9 mouse cellular contexts compared by ENCODE assay signal in genomic region chr11:78792465-78792864, GRCm38 (mm10). TPM values are rescaled to one million over a fixed set of nuclear protein-coding genes. Genes with fewer than 3 reads are reported as not detected.
DNase-seq lines count a peak whose midpoint lies in the region; ATAC-seq and TF ChIP-seq lines count a peak whose summit lies in the region.
"Had no signal": no experiment of that assay in that cellular context is flagged by ENCODE, and none has a peak within 500 bp of the region (broad histone marks: within the 10 kb centered on the region; RNA-seq: fewer than 3 reads in every experiment).

No protein-coding gene starts in this region.

- no peak overlapping the region; a peak in 1 of 4 replicates for H3K4me3 ChIP-seq in heart, embryonic 14.5 days (ENCODE audit: control insufficient read depth in 1 of 2, insufficient read depth in 1 of 2, low read depth in 1 of 2, low read length in 2 of 2)
- H3K4me3 ChIP-seq in CH12.LX (replicated peaks in 1 of 3; ENCODE audit: low read depth in 2 of 3, low read length in 2 of 3, poor library complexity in 1 of 3) = no peak overlapping the region
- H3K4me3 ChIP-seq in hindbrain, embryonic 15.5 days = no peak overlapping the region
- H3K4me3 ChIP-seq in midbrain, embryonic 12.5 days = no peak overlapping the region

- no peaks in the 10 kb centered on the region for H3K9me3 ChIP-seq in heart, embryonic 14.5 days (ENCODE audit: control insufficient read depth, low read length)
- H3K9me3 ChIP-seq in CH12.LX (replicated peaks; ENCODE audit: low read length) = no peaks in the 10 kb centered on the region
- H3K9me3 ChIP-seq in hindbrain, embryonic 15.5 days = no peaks in the 10 kb centered on the region
- H3K9me3 ChIP-seq in midbrain, embryonic 12.5 days = no peaks in the 10 kb centered on the region
- H3K9me3 ChIP-seq: G1E had no signal

- in situ Hi-C loops in CH12.LX (cut with MboI; ENCODE audit: low pct_ligation_motif_present, low pct_unique_long_range_greater_than_20kb, low sequenced_read_pairs) = no loop called here

- dilution Hi-C loops in CH12.LX (cut with MboI; ENCODE audit: extremely low pct_ligation_motif_present, extremely low pct_unique_long_range_greater_than_20kb, low sequenced_read_pairs) = no loop called here

- no peaks in the 10 kb centered on the region for H3K36me3 ChIP-seq in heart, embryonic 14.5 days (ENCODE audit: control insufficient read depth, insufficient read depth, low read length)
- no peaks in the 10 kb centered on the region for H3K36me3 ChIP-seq in CH12.LX (replicated peaks in 1 of 2; ENCODE audit: control insufficient read depth in 1 of 2, insufficient read depth in 1 of 2, low read length in 1 of 2)
- no peaks in the 10 kb centered on the region for H3K36me3 ChIP-seq in hindbrain, embryonic 15.5 days
- H3K36me3 ChIP-seq in midbrain, embryonic 12.5 days = no peaks in the 10 kb centered on the region
- H3K36me3 ChIP-seq: G1E had no signal

- H3K79me2 ChIP-seq in CH12.LX (replicated peaks; ENCODE audit: control insufficient read depth, extremely low read depth, insufficient read depth, poor library complexity, severe bottlenecking) = no peaks in the 10 kb centered on the region

- H3K4me2 ChIP-seq in heart, embryonic 14.5 days (ENCODE audit: low read length) = peak overlapping the region; percentile 48
- peak overlapping the region; percentile 80 for H3K4me2 ChIP-seq in CH12.LX (ENCODE audit: insufficient read depth, low read depth, poor library complexity, severe bottlenecking)
- H3K4me2 ChIP-seq in hindbrain, embryonic 15.5 days = peak overlapping the region; percentile 37
- H3K4me2 ChIP-seq in midbrain, embryonic 12.5 days (replicated peaks) = peak overlapping the region; percentile 21

- no peaks in the 10 kb centered on the region for H3K27me3 ChIP-seq in heart, embryonic 14.5 days (ENCODE audit: control insufficient read depth, insufficient read depth, low read length)
- H3K27me3 ChIP-seq in CH12.LX (replicated peaks) = peaks cover 5% of the 10 kb centered on the region
- H3K27me3 ChIP-seq in hindbrain, embryonic 15.5 days = no peaks in the 10 kb centered on the region
- peaks cover 11% of the 10 kb centered on the region; the same call in 1 of the 2 replicates for H3K27me3 ChIP-seq in midbrain, embryonic 12.5 days

- WGBS in heart, embryonic 14.5 days = 37% methylated on average over 11 of the region's 11 CpGs
- 11% methylated on average over 11 of the region's 11 CpGs for WGBS in hindbrain, embryonic 15.5 days
- 31% methylated on average over 11 of the region's 11 CpGs for WGBS in midbrain, embryonic 12.5 days

- no peak for TF ChIP-seq RAD21 in CH12.LX (IDR thresholded peaks at IDR 0.05; ENCODE audit: low read depth, low read length)

- no peak for TF ChIP-seq CTCF in CH12.LX (conservative IDR thresholded peaks at IDR 0.05 in 1 of 2, IDR thresholded peaks at IDR 0.05 in 1 of 2; ENCODE audit: low read depth in 2 of 2, low read length in 2 of 2)

- no peak for DNase-seq in heart, adult 18-20 months
- peak; percentile 39 for DNase-seq in CH12.LX (ENCODE audit: extremely low read depth)
- peak; percentile 28 for DNase-seq in thymus, postnatal 25 days
- no peak for DNase-seq in cerebellum, adult 9-10 months

- H3K4me1 ChIP-seq in heart, embryonic 14.5 days (ENCODE audit: control insufficient read depth in 2 of 2, insufficient read depth in 2 of 2, low read length in 2 of 2) = peaks cover 9 to 18% of the 10 kb centered on the region in 2 experiments
- H3K4me1 ChIP-seq in CH12.LX (ENCODE audit: control insufficient read depth in 1 of 2, insufficient read depth in 2 of 2) = peaks cover 4 to 31% of the 10 kb centered on the region in 2 experiments; a peak in 3 of 4 replicates
- H3K4me1 ChIP-seq in hindbrain, embryonic 15.5 days (replicated peaks) = peaks cover 17% of the 10 kb centered on the region
- peaks cover 37% of the 10 kb centered on the region for H3K4me1 ChIP-seq in midbrain, embryonic 12.5 days

- ATAC-seq in heart, embryonic 14.5 days (ENCODE audit: insufficient number of reproducible peaks, insufficient read depth, low FRiP score, low read depth) = no peak
- no peak for ATAC-seq in hindbrain, embryonic 15.5 days (ENCODE audit: low FRiP score, low read depth)
- ATAC-seq in midbrain, embryonic 12.5 days (ENCODE audit: low FRiP score, low read depth) = no peak
- ATAC-seq in inflammation-experienced regulatory T-cells, adult 6 months = no peak

- H3K27ac ChIP-seq in heart, embryonic 14.5 days (replicated peaks in 1 of 2; ENCODE audit: control insufficient read depth in 1 of 2, insufficient read depth in 1 of 2, low read depth in 2 of 2, low read length in 2 of 2) = no peak overlapping the region
- no peak overlapping the region for H3K27ac ChIP-seq in CH12.LX (ENCODE audit: insufficient read depth, low read depth)
- no peak overlapping the region for H3K27ac ChIP-seq in hindbrain, embryonic 15.5 days (replicated peaks)
- H3K27ac ChIP-seq in midbrain, embryonic 12.5 days (replicated peaks) = no peak overlapping the region

- TF ChIP-seq EP300 in CH12.LX (IDR thresholded peaks at IDR 0.05; ENCODE audit: low read length) = no peak

- no peak for TF ChIP-seq POLR2A in CH12.LX (IDR thresholded peaks at IDR 0.05; ENCODE audit: low read depth, low read length)

- 0 out of 2 replicates have a peak overlapping the region, but pooled peaks have one; percentile 31 for H3K9ac ChIP-seq in heart, embryonic 14.5 days (ENCODE audit: low read length)
- no peak overlapping the region for H3K9ac ChIP-seq in CH12.LX (ENCODE audit: insufficient read depth, low read depth)
- H3K9ac ChIP-seq in hindbrain, embryonic 15.5 days = 0 out of 2 replicates have a peak overlapping the region, but pooled peaks have one; percentile 5
- H3K9ac ChIP-seq in midbrain, embryonic 12.5 days (replicated peaks) = peak overlapping the region; percentile 17; the same call in 1 of the 2 replicates

TF ChIP-seq in CH12.LX, 34 proteins besides CTCF, POLR2A, EP300 and RAD21:
- TF ChIP-seq TBP (conservative IDR thresholded peaks at IDR 0.05; ENCODE audit: low read depth, low read length) (no peak), ELF1 (IDR thresholded peaks at IDR 0.05; ENCODE audit: low read depth, low read length) (peak; percentile 63), CHD1 (IDR thresholded peaks at IDR 0.05; ENCODE audit: low read depth, low read length) (no peak), ZNF384 (IDR thresholded peaks at IDR 0.05; ENCODE audit: low read depth, low read length) (no peak), IRF4 (IDR thresholded peaks at IDR 0.05; ENCODE audit: low read depth, low read length) (peak; percentile 47; the same call in 1 of the 2 replicates), BHLHE40 (IDR thresholded peaks at IDR 0.05; ENCODE audit: low read depth, low read length) (peak; percentile 51), JUN (IDR thresholded peaks at IDR 0.05; ENCODE audit: insufficient read depth, low read depth, low read length) (no peak), NELFE (IDR thresholded peaks at IDR 0.05; ENCODE audit: low read depth, low read length) (no peak), E2F4 (IDR thresholded peaks at IDR 0.05; ENCODE audit: insufficient replicate concordance, low read depth, low read length) (no peak), ZC3H11A (IDR thresholded peaks at IDR 0.05; ENCODE audit: low read depth, low read length) (no peak), MEF2A (IDR thresholded peaks at IDR 0.05; ENCODE audit: borderline replicate concordance, low read depth, low read length) (peak; percentile 65), NRF1 (IDR thresholded peaks at IDR 0.05; ENCODE audit: low read depth, low read length) (no peak), ETS1 (conservative IDR thresholded peaks at IDR 0.05; ENCODE audit: low read depth, low read length) (0 out of 2 replicates have a peak, but pooled peaks have one; percentile 11), JUND (conservative IDR thresholded peaks at IDR 0.05; ENCODE audit: low read depth, low read length) (no peak), RCOR1 (conservative IDR thresholded peaks at IDR 0.05; ENCODE audit: low read depth, low read length) (no peak), HCFC1 (IDR thresholded peaks at IDR 0.05; ENCODE audit: low read depth, low read length) (no peak)

RNA-seq across cellular contexts. Expression of gene Lyrm9, which starts 33.9 kb away (rescaled TPM):
- polyA plus RNA-seq in heart, embryonic 14.5 days (2014; fragmentation: Nextera tagmentation; extraction: Ambion mirVana) = 31.0 and 41.2 TPM in 2 replicates
- 10 to 100 TPM; 36.4 to 39.4 TPM for total RNA-seq in heart, adult 18-20 months (2021)
- total RNA-seq in CH12.LX (2012; rRNA removed) (34.9 and 35.3 TPM in 2 replicates), CH12.LX (2014; rRNA removed) (22.0 and 28.0 TPM in 2 replicates)
- 36.2 and 49.4 TPM in 2 replicates for polyA plus RNA-seq in CH12.LX (2012; ENCODE audit: insufficient read length, low read depth)
- 34.5 and 39.2 TPM in 2 replicates for polyA plus RNA-seq in hindbrain, embryonic 15.5 days (2015; fragmentation: Nextera tagmentation; extraction: Ambion mirVana)
- polyA plus RNA-seq in midbrain, embryonic 12.5 days (2016; fragmentation: Nextera tagmentation; extraction: Ambion mirVana) = 17.0 and 17.3 TPM in 2 replicates
- polyA plus RNA-seq in inflammation-experienced regulatory T-cells, adult 6 months (2017; shearing (Covaris generic)) = 10 to 100 TPM; 17.9 to 38.4 (median 28.3) TPM

RNA-seq across cellular contexts. Expression of gene Ccnq, which starts 40.9 kb away (rescaled TPM):
- 29.3 and 34.4 TPM in 2 replicates for polyA plus RNA-seq in heart, embryonic 14.5 days (2014; fragmentation: Nextera tagmentation; extraction: Ambion mirVana)
- total RNA-seq in heart, adult 18-20 months (2021) = 10 to 100 TPM; 21.0 to 23.5 TPM
- 55.2 and 55.5 TPM in 2 replicates for total RNA-seq in CH12.LX (2012; rRNA removed)
- 56.9 and 63.5 TPM in 2 replicates for total RNA-seq in CH12.LX (2014; rRNA removed)
- polyA plus RNA-seq in CH12.LX (2012; ENCODE audit: insufficient read length, low read depth) = 37.7 and 47.7 TPM in 2 replicates
- 28.0 and 28.4 TPM in 2 replicates for polyA plus RNA-seq in hindbrain, embryonic 15.5 days (2015; fragmentation: Nextera tagmentation; extraction: Ambion mirVana)
- 31.0 and 35.6 TPM in 2 replicates for polyA plus RNA-seq in midbrain, embryonic 12.5 days (2016; fragmentation: Nextera tagmentation; extraction: Ambion mirVana)
- 10 to 100 TPM; 32.5 to 41.1 (median 38.2) TPM for polyA plus RNA-seq in inflammation-experienced regulatory T-cells, adult 6 months (2017; shearing (Covaris generic))

Comparison
In these comparisons a context has a peak if more than half of its experiments do, and no peak if none do; other contexts are left out.
1. H3K4me2 ChIP-seq: peak in every context shown above with its lines; median percentile 80 in CH12.LX; 48 in heart, embryonic 14.5 days; 37 in hindbrain, embryonic 15.5 days; 21 in midbrain, embryonic 12.5 days.
2. DNase-seq: peak in CH12.LX (single experiment) and thymus, postnatal 25 days (single experiment); none in heart, adult 18-20 months (0 of 2) and cerebellum, adult 9-10 months (single experiment).